Mouse (Mus musculus) ES-E14 (cell line): Measurements from ENCODE around the gene ccdc198. TPM values are rescaled to one million over a fixed set of nuclear protein-coding genes. Genes with fewer than 3 reads are reported as not detected.
A peak's percentile ranks its signal among the peaks of the same experiment; 100 is the strongest.

ENCODE experiments used
- DNase-seq: peaks from one replicate; pipeline ENCODE4 v3.0.0-alpha.2; 2013; ENCODE audit warnings: low read depth, low spot score
- H3K27ac ChIP-seq: 2 replicates; pipeline ENCODE4 v1.5.1; 2012; ENCODE audit warnings: low read depth, mild to moderate bottlenecking, low read length, moderate library complexity, mixed read lengths; ENCODE audit not compliant: poor library complexity, insufficient read depth, severe bottlenecking
- H3K36me3 ChIP-seq: 2 replicates; pipeline ENCODE4 v1.6.1; 2012; ENCODE audit warnings: mild to moderate bottlenecking, low read length, moderate library complexity, mixed read lengths; ENCODE audit not compliant: control insufficient read depth, poor library complexity, insufficient read depth, severe bottlenecking
- H3K4me1 ChIP-seq, 2 experiments: fragments of 150-350 bp in 1 of 2; sonication (generic) in 1 of 2; 2 replicates each; pipeline ENCODE4 v1.6.1; 2012; ENCODE audit warnings: low read length in 2 of 2, mild to moderate bottlenecking in 1 of 2, mixed read lengths in 1 of 2; ENCODE audit not compliant: control insufficient read depth in 2 of 2, insufficient read depth in 2 of 2, poor library complexity in 1 of 2
- H3K4me3 ChIP-seq, 2 experiments: fragments of 150-350 bp in 1 of 2; sonication (generic) in 1 of 2; 2 replicates each; pipeline ENCODE4 v1.5.1; 2012; ENCODE audit warnings: low read length in 2 of 2, low read depth in 1 of 2, mild to moderate bottlenecking in 1 of 2, mixed read lengths in 1 of 2; ENCODE audit not compliant: insufficient read depth in 1 of 2, poor library complexity in 1 of 2, severe bottlenecking in 1 of 2
- H3K9ac ChIP-seq: 2 replicates; pipeline ENCODE4 v1.6.1; 2012; ENCODE audit warnings: low read depth, mild to moderate bottlenecking, low read length, mixed read lengths; ENCODE audit not compliant: poor library complexity, insufficient read depth, severe bottlenecking
- H3K9me3 ChIP-seq: fragments of 150-350 bp; sonication (generic); 2 replicates; pipeline ENCODE4 v1.6.1; 2012; ENCODE audit warnings: low read depth, mild to moderate bottlenecking, low read length; ENCODE audit not compliant: control insufficient read depth, insufficient read depth
- CHD2 ChIP-seq: IDR thresholded peaks from 2 replicates; pipeline ENCODE4 v1.6.1; 2014; ENCODE audit warnings: mild to moderate bottlenecking, low read depth, low read length, inconsistent platforms
- HCFC1 ChIP-seq: IDR thresholded peaks from 2 replicates; pipeline ENCODE4 v1.6.1; 2012; ENCODE audit warnings: low read length, inconsistent platforms, borderline replicate concordance; ENCODE audit not compliant: insufficient read depth
- MAFK ChIP-seq: IDR thresholded peaks from 2 replicates; pipeline ENCODE4 v1.6.1; 2014; ENCODE audit warnings: mild to moderate bottlenecking, low read depth, low read length, inconsistent platforms; ENCODE audit not compliant: insufficient read depth
- ZC3H11A ChIP-seq: IDR thresholded peaks from 2 replicates; pipeline ENCODE4 v1.6.1; 2012; ENCODE audit warnings: low read depth, mild to moderate bottlenecking, inconsistent platforms, low read length, borderline replicate concordance
- ZNF384 ChIP-seq: IDR thresholded peaks from 2 replicates; pipeline ENCODE4 v1.6.1; 2012; ENCODE audit warnings: low read depth, low read length, inconsistent platforms
- in situ Hi-C, 2 experiments: fragments of 600-800 bp; cut with MboI; formaldehyde crosslinking; loops; one replicate each; pipeline ENCODE4 v1.15.1; 2025; ENCODE audit warnings: low sequenced_read_pairs in 2 of 2, inconsistent platforms in 1 of 2; ENCODE audit not compliant: unreplicated experiment in 2 of 2
- total RNA-seq: library from RNA; depleted of rRNA; stranded (reverse); fragments of 300-350 nt; gene quantifications from 2 replicates; pipeline ENCODE4 v1.2.3, GENCODE M21; 2012

ccdc198 gene
- total RNA-seq, 1 experiment = not detected

- DNase-seq = no peak
- no peak overlapping the region for H3K27ac ChIP-seq
- in situ Hi-C loops = loop anchor here (10.0 to 25.0 kb wide), 4 partner anchors 63 to 483 kb away; partner anchors contain the start of gene Slc35f4 (in 2 of the 2)
- H3K9ac ChIP-seq = no peak overlapping the region
- no peaks in the 10 kb centered on the region for H3K36me3 ChIP-seq
- H3K9me3 ChIP-seq = no peaks in the 10 kb centered on the region
- TF ChIP-seq MAFK (no peak), ZNF384 (no peak), ZC3H11A (no peak), CHD2 (no peak), HCFC1 (no peak)
- no peak overlapping the region for H3K4me3 ChIP-seq
- H3K4me1 ChIP-seq = no peaks in the 10 kb centered on the region
These were observed 3.8 kb downstream of the ccdc198 start for GRCm38 (mm10) chr14:49241522-49241921.

GRCm38 (mm10) chr14:49238206-49238605 lies 7.1 kb downstream of the ccdc198 start:
- in situ Hi-C loops = loop anchor here in 1 of 2 experiments (25.0 kb wide), 1 partner anchor 299 kb away; the partner anchor contains the start of gene Slc35f4
- Histone ChIP-seq H3K4me1 (no peaks in the 10 kb centered on the region), H3K4me3 (no peak overlapping the region), H3K9me3 (no peaks in the 10 kb centered on the region), H3K27ac (no peak overlapping the region), H3K36me3 (no peaks in the 10 kb centered on the region), H3K9ac (no peak overlapping the region)
- DNase-seq = peak; percentile 52
- TF ChIP-seq MAFK (no peak), ZC3H11A (peak; percentile 97)

GRCm38 (mm10) chr14:49234788-49235515 lies 10.3 kb downstream of the ccdc198 start:
- in situ Hi-C loops = loop anchor here in 1 of 2 experiments (25.0 kb wide), 1 partner anchor 302 kb away; the partner anchor contains the start of gene Slc35f4
- Histone ChIP-seq H3K36me3 (no peaks in the 10 kb centered on the region), H3K9ac (no peak overlapping the region), H3K4me3 (no peak overlapping the region), H3K9me3 (no peaks in the 10 kb centered on the region), H3K27ac (no peak overlapping the region), H3K4me1 (no peaks in the 10 kb centered on the region)
- peak; percentile 53 for DNase-seq
- TF ChIP-seq ZC3H11A = peak; percentile 57; the same call in 1 of the 2 replicates
- no peak for TF ChIP-seq CHD2

GRCm38 (mm10) chr14:49231845-49232244 lies 13.4 kb downstream of the ccdc198 start:
- Histone ChIP-seq H3K4me1 (no peaks in the 10 kb centered on the region), H3K27ac (no peak overlapping the region), H3K36me3 (no peaks in the 10 kb centered on the region), H3K9me3 (no peaks in the 10 kb centered on the region), H3K4me3 (no peak overlapping the region), H3K9ac (no peak overlapping the region)
- no peak for TF ChIP-seq ZC3H11A
- no peak for TF ChIP-seq HCFC1
- no peak for TF ChIP-seq MAFK
- TF ChIP-seq ZNF384 = no peak
- no peak for TF ChIP-seq CHD2
- DNase-seq = no peak
- in situ Hi-C loops = loop anchor here in 1 of 2 experiments (25.0 kb wide), 1 partner anchor 305 kb away; the partner anchor contains the start of gene Slc35f4

GRCm38 (mm10) chr14:49226986-49227385 lies 18.3 kb downstream of the ccdc198 start:
- H3K9me3 ChIP-seq = no peaks in the 10 kb centered on the region
- no peaks in the 10 kb centered on the region for H3K36me3 ChIP-seq
- TF ChIP-seq HCFC1 (no peak), MAFK (no peak), ZC3H11A (no peak), ZNF384 (no peak), CHD2 (no peak)
- no peak overlapping the region for H3K9ac ChIP-seq
- H3K4me3 ChIP-seq = no peak overlapping the region
- DNase-seq = no peak
- no peak overlapping the region for H3K27ac ChIP-seq
- H3K4me1 ChIP-seq = no peaks in the 10 kb centered on the region
- in situ Hi-C loops = loop anchor here in 1 of 2 experiments (25.0 kb wide), 1 partner anchor 310 kb away; the partner anchor contains the start of gene Slc35f4
